Mouse (Mus musculus) small intestine, adult 2 months (tissue): ENCODE data around the gene Capn2.

Experiments
- CTCF ChIP-seq: fragments of 200-500 bp; IDR thresholded peaks from 2 replicates; pipeline ENCODE4 v1.5.1; 2012; ENCODE audit warnings: low read depth, mild to moderate bottlenecking, control low read depth, inconsistent platforms, low read length, moderate library complexity, mixed read lengths; ENCODE audit not compliant: insufficient replicate concordance, insufficient read length; ENCODE audit errors: extremely low read depth
- POLR2A ChIP-seq: fragments of 200-500 bp; IDR thresholded peaks from 2 replicates; pipeline ENCODE4 v1.6.1; 2012; ENCODE audit warnings: low read depth, mild to moderate bottlenecking, control low read depth, inconsistent platforms, low read length, moderate library complexity

- no peak for TF ChIP-seq POLR2A
- TF ChIP-seq CTCF: no peak
Measured at GRCm38 (mm10) chr1:182503206-182503900, 14.1 kb downstream of the Capn2 start.
